Comparison of ENCODE assay signal across 11 mouse cellular contexts in genomic region chr2:158059666-158060105, GRCm38 (mm10). TPM values are rescaled to one million over a fixed set of nuclear protein-coding genes. Genes with fewer than 3 reads are reported as not detected.
DNase-seq lines count a peak whose midpoint lies in the region; ATAC-seq and TF ChIP-seq lines count a peak whose summit lies in the region.
"Had no signal": no experiment of that assay in that cellular context is flagged by ENCODE, and none has a peak within 500 bp of the region (broad histone marks: within the 10 kb centered on the region; RNA-seq: fewer than 3 reads in every experiment).

No protein-coding gene starts in this region.

- no peak overlapping the region for H3K4me2 ChIP-seq in lung, embryonic 14.5 days
- H3K4me2 ChIP-seq: liver, embryonic 15.5 days had no signal

- DNase-seq in cerebellum, postnatal 10 days = peak; percentile 36 to 45
- no peak for DNase-seq in cerebellum, adult 2 months
- peak; percentile 49 for DNase-seq in lung, embryonic 14.5 days
- no peak for DNase-seq in lung, postnatal 36 days
- no peak for DNase-seq in spleen, postnatal 4 days (ENCODE audit: low spot score in 2 of 2)
- DNase-seq in thymus, adult 18-20 months = no peak
- DNase-seq: kidney, adult 2 months had no signal

- H3K9ac ChIP-seq in lung, embryonic 14.5 days = no peak overlapping the region
- H3K9ac ChIP-seq: liver, embryonic 15.5 days had no signal

- H3K36me3 ChIP-seq in lung, embryonic 14.5 days (ENCODE audit: insufficient read depth) = peaks cover 87% of the 10 kb centered on the region

- no peak for TF ChIP-seq POLR2A in cerebellum, adult 2 months (IDR thresholded peaks at IDR 0.05; ENCODE audit: borderline replicate concordance, insufficient read depth, low read length)

- no peaks in the 10 kb centered on the region for H3K27me3 ChIP-seq in cerebellum, adult 2 months (ENCODE audit: control insufficient read depth, insufficient read depth, low read length)
- H3K27me3 ChIP-seq in lung, embryonic 14.5 days (ENCODE audit: insufficient read depth, low read length) = no peaks in the 10 kb centered on the region
- H3K27me3 ChIP-seq: liver, embryonic 15.5 days had no signal

- no peak; the same call in 1 of the 2 replicates for ATAC-seq in lung, embryonic 14.5 days (ENCODE audit: insufficient read depth)
- peak; percentile 78 for ATAC-seq in common myeloid progenitor, adult 5-6 weeks (replicated peaks; ENCODE audit: low read depth, poor library complexity, severe bottlenecking)
- peak; percentile 60; the same call in 1 of the 2 replicates for ATAC-seq in megakaryocyte-erythroid progenitor cell, adult 5-6 weeks (replicated peaks; ENCODE audit: low FRiP score, low TSS enrichment, poor library complexity, severe bottlenecking)

- no peaks in the 10 kb centered on the region for H3K9me3 ChIP-seq in lung, embryonic 14.5 days (ENCODE audit: low read depth, low read length)
- H3K9me3 ChIP-seq: liver, embryonic 15.5 days had no signal

- no peak for TF ChIP-seq CTCF in cerebellum, adult 2 months (IDR thresholded peaks at IDR 0.05; ENCODE audit: borderline replicate concordance, insufficient read depth, low read depth, low read length)
- no peak for TF ChIP-seq CTCF in lung, embryonic 14.5 days (IDR thresholded peaks at IDR 0.05; ENCODE audit: low read depth)

- no peak overlapping the region for H3K27ac ChIP-seq in cerebellum, adult 2 months (ENCODE audit: insufficient read depth, low read length)
- no peak overlapping the region for H3K27ac ChIP-seq in lung, embryonic 14.5 days (ENCODE audit: low read depth)
- H3K27ac ChIP-seq: layer of hippocampus, adult 2 months; liver, embryonic 15.5 days had no signal

- no peak overlapping the region for H3K4me3 ChIP-seq in cerebellum, adult 2 months (replicated peaks; ENCODE audit: insufficient read depth, low read depth, low read length)
- H3K4me3 ChIP-seq in lung, embryonic 14.5 days (ENCODE audit: low read depth, low read length) = no peak overlapping the region
- H3K4me3 ChIP-seq: layer of hippocampus, adult 2 months; liver, embryonic 15.5 days had no signal

- H3K4me1 ChIP-seq in cerebellum, adult 2 months (ENCODE audit: control insufficient read depth, insufficient read depth, low read length) = peaks cover 34% of the 10 kb centered on the region
- no peaks in the 10 kb centered on the region for H3K4me1 ChIP-seq in lung, embryonic 14.5 days (ENCODE audit: insufficient read depth)
- H3K4me1 ChIP-seq: liver, embryonic 15.5 days had no signal

- 62% methylated on average over 8 of the region's 8 CpGs for WGBS in cerebellum, adult 2 months
- 63% methylated on average over 8 of the region's 8 CpGs for WGBS in lung, embryonic 14.5 days

RNA-seq across cellular contexts. Expression of gene Rprd1b, which starts 31.4 kb away (rescaled TPM):
- 22.4 and 22.7 TPM in 2 replicates for polyA plus RNA-seq in cerebellum, adult 2 months (2012; rRNA removed)
- 48.8 and 50.9 TPM in 2 replicates for polyA plus RNA-seq in lung, embryonic 14.5 days (2014; fragmentation: Nextera tagmentation; extraction: Ambion mirVana)
- 21.8 and 35.6 TPM in 2 replicates for total RNA-seq in common myeloid progenitor, adult 5-6 weeks (2017)
- 41.1 and 48.7 TPM in 2 replicates for total RNA-seq in megakaryocyte-erythroid progenitor cell, adult 5-6 weeks (2014; fragmentation: Nextera tagmentation)
- total RNA-seq in megakaryocyte-erythroid progenitor cell, adult 5-6 weeks (2017) = 21.6 and 27.9 TPM in 2 replicates

RNA-seq across cellular contexts. Expression of gene Tti1, which starts 31.5 kb away (rescaled TPM):
- polyA plus RNA-seq in cerebellum, adult 2 months (2012; rRNA removed) = 19.9 and 21.4 TPM in 2 replicates
- polyA plus RNA-seq in lung, embryonic 14.5 days (2014; fragmentation: Nextera tagmentation; extraction: Ambion mirVana) = 25.9 and 27.3 TPM in 2 replicates
- 23.9 and 32.5 TPM in 2 replicates for total RNA-seq in common myeloid progenitor, adult 5-6 weeks (2017)
- total RNA-seq in megakaryocyte-erythroid progenitor cell, adult 5-6 weeks (2014; fragmentation: Nextera tagmentation) = 22.0 and 28.8 TPM in 2 replicates
- 24.7 and 27.7 TPM in 2 replicates for total RNA-seq in megakaryocyte-erythroid progenitor cell, adult 5-6 weeks (2017)

Comparison
In these comparisons a context has a peak if more than half of its experiments do, and no peak if none do; other contexts are left out.
1. DNase-seq: peak in cerebellum, postnatal 10 days (2 of 2) and lung, embryonic 14.5 days (single experiment); none in cerebellum, adult 2 months (0 of 2), lung, postnatal 36 days (single experiment), spleen, postnatal 4 days (0 of 2) and thymus, adult 18-20 months (0 of 2).